Mouse (Mus musculus) gonadal fat pad, adult 2 months (tissue): ENCODE data around the gene Nt5c3. TPM values are rescaled to one million over a fixed set of nuclear protein-coding genes. Genes with fewer than 3 reads are reported as not detected.

Experiments used
- DNase-seq: peaks from one replicate; pipeline ENCODE4 v3.0.0-alpha.2; 2012; ENCODE audit warnings: low read depth
- polyA plus RNA-seq: library from polyadenylated mRNA; depleted of rRNA; stranded (reverse); fragments of >200 nt; gene quantifications from 2 replicates; pipeline ENCODE4 v1.2.3, GENCODE M21; 2012; rRNA removed

The Nt5c3 gene
- polyA plus RNA-seq: 7.3 and 8.3 TPM in 2 replicates

DNA sequence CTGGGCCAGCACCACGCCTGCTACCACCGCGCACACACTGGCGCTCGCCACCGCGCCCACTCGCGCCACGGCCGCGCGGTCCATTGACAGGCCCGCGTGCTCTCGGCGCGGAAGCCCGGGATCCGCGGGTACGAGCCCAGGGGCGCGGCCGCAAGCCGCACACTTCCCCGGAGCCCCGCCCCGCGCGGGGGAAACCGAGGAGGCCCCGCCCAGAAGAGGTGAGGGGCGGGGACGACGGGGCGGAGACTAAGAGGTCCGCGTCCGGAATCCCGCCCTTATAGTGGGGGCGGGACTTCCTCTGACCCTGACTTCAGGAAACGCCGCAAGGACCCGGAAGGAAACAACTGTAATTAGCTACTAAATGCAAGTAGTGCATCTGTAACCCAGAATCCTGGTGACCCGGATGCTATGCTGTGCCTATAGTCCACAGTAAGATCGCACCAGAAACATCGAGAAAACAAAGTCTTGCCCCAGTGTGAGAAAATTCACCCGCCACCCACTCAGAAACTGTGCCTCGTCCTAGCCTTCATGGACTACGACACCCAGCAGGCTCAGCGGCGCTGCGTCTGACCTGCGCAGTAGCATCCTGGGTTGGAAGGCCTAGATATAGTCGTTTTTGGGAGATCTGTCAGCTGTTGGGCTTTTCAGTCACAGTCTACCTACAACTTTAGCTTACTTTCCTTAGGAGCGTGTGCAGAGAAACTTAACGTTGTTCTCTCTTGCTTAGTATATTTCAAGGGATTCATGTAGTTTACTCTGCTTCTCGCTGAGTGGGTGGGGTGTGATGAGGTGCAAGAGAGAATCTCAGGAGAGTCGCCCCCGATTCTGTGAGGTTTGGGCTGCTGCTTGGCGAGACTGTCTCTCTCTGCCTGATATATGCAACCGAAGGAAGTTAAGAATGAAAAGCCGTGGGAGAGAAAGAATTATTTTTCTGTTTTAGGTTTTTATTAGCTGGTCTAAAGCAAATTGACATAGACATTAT, at the start of gene Nt5c3, which contains the start of gene Vmn1r4:
Gene Nt5c3, minus strand, starts transcription at position 207 of the 982 bp plus-strand sequence.
Gene Vmn1r4, plus strand, starts transcription at position 290 of the 982 bp plus-strand sequence.
- peak; percentile 91 for DNase-seq

GRCm38 (mm10) chr6:56969973-56970372, 46.2 kb upstream of the Nt5c3 start, which contains the start of gene Vmn1r5:
Gene Vmn1r5, plus strand, starts transcription at chr6:56970273.
- no peak for DNase-seq

DNA sequence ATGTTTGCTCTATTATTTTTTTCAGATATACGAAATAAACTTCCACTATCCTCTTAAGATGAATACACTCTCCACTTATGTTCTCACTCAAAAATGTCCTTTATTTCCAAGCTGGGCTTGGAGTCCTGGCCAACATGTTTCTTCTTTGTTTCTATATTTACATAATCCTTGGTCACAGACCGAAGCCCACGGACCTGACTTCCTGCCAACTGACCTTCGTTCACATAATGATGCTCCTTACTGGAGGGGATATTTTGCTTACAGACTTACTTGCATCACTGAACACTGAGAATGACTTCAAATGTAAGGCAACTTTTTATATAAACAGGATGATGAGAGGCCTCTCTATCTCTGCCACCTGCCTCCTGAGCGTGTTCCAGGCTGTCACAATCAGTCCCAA, 32.7 kb upstream of the Nt5c3 start:
- no peak for DNase-seq

DNA sequence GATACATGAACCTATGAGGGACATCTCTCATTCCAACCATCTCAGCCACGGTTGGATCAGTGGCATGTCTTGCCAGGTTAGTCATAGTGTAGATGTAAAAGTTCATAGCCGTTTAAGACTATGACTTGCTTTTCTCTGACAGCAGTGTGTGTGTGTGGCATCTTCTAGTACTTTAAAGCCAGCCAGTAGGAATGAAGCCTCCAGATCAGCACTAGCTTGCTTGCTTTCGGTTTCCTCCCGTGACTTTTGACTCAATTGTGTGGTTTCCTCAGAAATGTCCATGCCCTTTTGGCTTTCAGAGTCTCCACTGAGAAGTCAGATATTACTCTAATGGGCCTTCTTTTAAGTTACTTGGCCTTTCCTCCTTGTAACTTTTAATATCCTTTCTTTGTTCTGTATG, 10.6 kb upstream of the Nt5c3 start:
- no peak for DNase-seq

- DNase-seq: no peak
Measured at GRCm38 (mm10) chr6:56932464-56932863, 8.7 kb upstream of the Nt5c3 start.

GRCm38 (mm10) chr6:56931648-56932415, 8.1 kb upstream of the Nt5c3 start:
- DNase-seq: no peak

DNA sequence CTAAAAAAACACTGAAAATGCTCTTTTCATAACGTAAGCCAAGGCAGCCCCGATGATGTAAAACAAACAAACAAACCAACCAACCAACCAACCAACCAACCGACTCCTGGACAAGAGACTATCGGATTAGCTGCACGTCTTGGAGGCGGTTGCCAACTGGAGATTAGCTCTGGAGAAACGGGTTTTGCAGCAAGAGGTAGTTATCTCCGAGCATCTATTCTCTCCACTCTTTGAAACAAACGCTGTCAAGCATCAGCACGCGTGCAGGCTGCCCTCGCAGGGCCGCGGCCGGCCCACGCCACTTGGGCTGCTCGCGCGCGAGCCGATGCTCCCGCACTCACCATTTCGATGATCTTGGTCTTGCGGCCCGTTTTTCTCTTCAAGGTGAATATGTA, 404 bp downstream of the Nt5c3 start:
- peak; percentile 76 for DNase-seq

- no peak for DNase-seq
Measured at GRCm38 (mm10) chr6:56920222-56921092, 3.3 kb downstream of the Nt5c3 start.

DNA sequence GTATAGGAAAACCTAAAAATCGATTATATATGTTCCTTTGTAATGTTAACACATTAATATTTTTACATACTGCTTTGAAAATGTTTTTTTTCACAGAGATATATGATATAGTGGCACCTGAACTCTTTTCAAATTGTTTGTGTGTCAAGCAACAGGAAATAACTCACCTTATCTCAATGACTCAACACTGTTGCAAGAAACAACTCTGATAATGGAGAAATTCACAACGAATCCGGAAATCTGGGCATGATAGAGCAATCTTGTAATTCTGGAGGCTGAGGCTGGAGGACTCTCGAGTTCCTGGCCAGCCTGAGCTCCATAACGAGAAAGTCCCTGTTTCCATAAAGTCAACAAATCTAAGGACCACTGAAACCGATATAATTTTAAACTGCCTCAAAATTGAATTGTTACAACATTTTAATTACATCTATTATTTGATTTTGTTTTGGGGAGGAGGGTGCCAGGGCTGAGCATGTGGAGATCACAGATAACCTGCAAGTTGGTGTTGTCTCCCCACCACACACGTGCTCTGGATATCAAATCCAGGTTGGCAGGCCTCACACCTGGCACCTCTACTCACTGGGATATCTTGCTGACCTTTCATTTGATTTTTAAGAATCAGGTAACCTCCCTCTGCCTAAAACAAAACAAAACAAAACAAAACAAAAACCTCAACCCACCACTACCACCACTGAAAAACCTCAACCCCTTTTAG, 4.2 kb downstream of the Nt5c3 start:
- DNase-seq: no peak

DNA sequence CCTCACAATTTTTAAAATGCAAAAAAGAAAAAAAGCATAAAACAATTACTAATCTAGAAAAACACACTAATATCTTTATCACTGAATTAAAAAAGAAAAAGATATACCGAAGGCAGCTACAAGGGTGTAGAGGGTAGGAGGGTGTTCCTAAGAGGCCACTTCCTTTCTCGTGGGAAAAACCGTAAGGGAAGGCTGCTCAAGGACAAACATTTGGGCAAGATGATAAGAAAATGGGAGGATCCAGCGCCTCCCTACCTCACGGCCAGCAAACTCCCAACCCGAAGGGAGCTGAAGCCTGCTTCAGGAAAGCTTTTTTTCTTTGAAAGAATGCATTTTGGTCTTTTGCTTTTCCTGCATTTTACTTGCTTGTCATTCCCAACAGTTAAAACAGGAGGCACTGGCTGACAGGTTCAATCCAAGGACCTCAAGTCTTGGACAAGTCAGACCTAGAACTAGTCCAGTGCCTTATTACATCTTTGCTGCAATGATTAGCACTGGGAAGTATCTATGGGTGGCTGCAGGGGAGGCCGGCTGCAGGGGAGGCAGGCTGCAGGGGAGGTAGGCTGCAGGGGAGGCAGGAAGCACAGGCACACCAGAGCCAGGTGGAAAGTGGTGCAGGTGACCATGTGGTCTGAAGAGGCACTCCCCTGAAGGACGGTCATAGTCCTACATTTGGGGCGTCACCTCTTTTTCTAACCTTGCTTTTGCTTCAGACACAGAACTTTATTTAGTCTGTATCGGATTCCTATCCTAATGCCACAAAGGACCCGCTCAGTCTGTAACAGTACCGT, 6.0 kb downstream of the Nt5c3 start:
- DNase-seq: no peak

DNA sequence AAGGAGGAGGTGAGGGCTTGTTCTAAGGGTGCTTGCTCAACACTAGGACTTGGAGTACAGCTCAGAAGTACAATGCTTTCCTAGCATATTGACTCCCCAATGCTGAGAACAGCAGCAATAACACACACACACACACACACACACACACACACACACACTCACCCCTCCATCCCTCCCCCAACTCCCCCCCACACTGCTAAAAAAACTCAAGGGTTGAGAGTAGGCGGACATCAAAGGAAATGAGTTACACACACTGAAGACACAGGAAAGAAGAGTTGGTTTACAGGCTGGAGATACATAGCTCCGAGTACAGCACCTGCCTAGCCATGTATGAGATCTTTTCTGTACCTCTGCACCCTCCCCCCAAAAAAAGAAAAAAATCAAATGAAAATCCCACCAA, 7.5 kb downstream of the Nt5c3 start:
- no peak for DNase-seq

GRCm38 (mm10) chr6:56913092-56913858, 10.5 kb downstream of the Nt5c3 start:
- DNase-seq: no peak

- DNase-seq: no peak
Measured at GRCm38 (mm10) chr6:56910910-56911309, 12.8 kb downstream of the Nt5c3 start.

- DNase-seq: no peak
Measured at GRCm38 (mm10) chr6:56908912-56909311, 14.8 kb downstream of the Nt5c3 start.

DNA sequence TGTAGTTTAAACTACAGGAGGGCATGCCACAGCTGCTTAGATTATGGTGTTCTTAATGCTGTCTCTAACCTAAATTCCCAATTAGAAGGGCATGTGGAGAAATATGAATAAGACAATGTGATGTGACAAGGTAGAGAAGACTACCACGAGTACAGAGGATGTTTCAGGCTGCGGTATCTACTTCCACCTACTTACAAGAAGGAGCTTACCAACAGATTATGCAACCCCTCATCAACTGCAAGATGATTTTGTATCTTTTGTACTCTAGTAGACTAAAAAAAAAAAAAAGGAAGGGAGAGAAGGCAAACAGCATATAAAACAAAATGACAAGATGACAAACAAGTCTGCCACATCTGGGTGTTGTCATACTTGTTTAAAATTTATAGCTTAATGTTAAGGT, 15.3 kb downstream of the Nt5c3 start:
- DNase-seq: no peak

- DNase-seq: no peak
Measured at GRCm38 (mm10) chr6:56907973-56908372, 15.8 kb downstream of the Nt5c3 start.

GRCm38 (mm10) chr6:56906121-56906846, 17.4 kb downstream of the Nt5c3 start:
- no peak for DNase-seq

DNA sequence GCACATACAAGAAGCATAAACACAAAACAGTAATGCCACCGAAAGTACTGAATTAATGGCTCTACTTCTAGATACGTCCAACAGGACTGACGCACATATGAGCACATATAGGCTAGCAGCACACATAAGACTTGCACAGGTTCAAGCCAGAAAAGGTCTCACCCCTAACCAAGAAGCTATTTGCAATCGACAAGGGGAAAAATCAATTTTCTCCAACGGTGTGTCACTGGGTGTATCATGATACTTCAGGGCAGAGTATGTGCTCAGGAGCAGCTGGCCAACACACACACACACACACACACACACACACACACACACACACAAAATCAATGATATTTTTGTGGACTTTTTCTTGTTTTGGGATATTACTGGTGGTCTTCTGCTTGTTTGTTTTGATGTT, 18.2 kb downstream of the Nt5c3 start:
- no peak for DNase-seq

DNA sequence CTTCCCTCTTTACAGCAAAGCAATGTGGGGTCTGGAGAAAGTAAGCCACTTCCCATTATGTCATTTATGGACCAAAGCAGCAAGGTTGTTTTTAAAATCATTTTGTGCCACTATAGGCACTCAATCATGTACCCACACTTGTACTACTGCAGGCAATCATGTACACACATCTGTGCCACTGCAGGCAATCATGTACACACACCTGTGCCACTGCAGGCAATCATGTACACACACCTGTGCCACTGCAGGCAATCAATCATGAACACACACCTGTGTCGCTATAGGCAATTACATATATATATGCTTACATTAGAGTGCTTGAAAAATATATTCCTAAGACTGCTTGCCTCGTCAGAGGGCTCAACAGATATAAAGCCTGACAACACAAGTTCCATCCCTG, 18.8 kb downstream of the Nt5c3 start:
- no peak for DNase-seq
